Mouse (Mus musculus) small intestine, adult 2 months (tissue): ENCODE measurements around the gene Ralgapa1. TPM values are rescaled to one million over a fixed set of nuclear protein-coding genes. Genes with fewer than 3 reads are reported as not detected.
A peak's percentile ranks its signal among the peaks of the same experiment; 100 is the strongest.
"Not testable (repeated sequence)": the region's sequence is repeated elsewhere in the genome, so short reads cannot be mapped to it uniquely, and the experiment has no call there.

Source experiments
- H3K27ac ChIP-seq: fragments of 200-500 bp; 2 replicates; pipeline ENCODE4 v1.5.1; 2012; ENCODE audit warnings: low read depth, low read length, control low read depth, inconsistent platforms; ENCODE audit not compliant: insufficient read depth
- H3K27me3 ChIP-seq: fragments of 200-500 bp; 2 replicates; pipeline ENCODE4 v1.6.1; 2012; ENCODE audit warnings: mild to moderate bottlenecking, moderate library complexity, low read length, inconsistent platforms; ENCODE audit not compliant: control insufficient read depth, insufficient read depth
- H3K36me3 ChIP-seq: fragments of 200-500 bp; 2 replicates; pipeline ENCODE4 v1.6.1; 2012; ENCODE audit warnings: mild to moderate bottlenecking, low read length, control low read depth, inconsistent platforms; ENCODE audit not compliant: control insufficient read depth, insufficient read depth
- H3K4me1 ChIP-seq: fragments of 200-500 bp; 2 replicates; pipeline ENCODE4 v1.6.1; 2012; ENCODE audit warnings: low read length, inconsistent platforms, mixed read lengths; ENCODE audit not compliant: control insufficient read depth, insufficient read depth, insufficient read length
- H3K4me3 ChIP-seq: fragments of 200-500 bp; 2 replicates; pipeline ENCODE4 v1.5.1; 2012; ENCODE audit warnings: low read depth, mild to moderate bottlenecking, control low read depth, inconsistent platforms, low read length, moderate library complexity
- CTCF ChIP-seq: fragments of 200-500 bp; IDR thresholded peaks from 2 replicates; pipeline ENCODE4 v1.5.1; 2012; ENCODE audit warnings: low read depth, mild to moderate bottlenecking, control low read depth, inconsistent platforms, low read length, moderate library complexity, mixed read lengths; ENCODE audit not compliant: insufficient replicate concordance, insufficient read length; ENCODE audit errors: extremely low read depth
- POLR2A ChIP-seq: fragments of 200-500 bp; IDR thresholded peaks from 2 replicates; pipeline ENCODE4 v1.6.1; 2012; ENCODE audit warnings: low read depth, mild to moderate bottlenecking, control low read depth, inconsistent platforms, low read length, moderate library complexity
- WGBS: fragments of 180-500 bp; shearing (Covaris S2); methylation state at CpG from one replicate; pipeline ENCODE4 v1.1.7; 2018; 5-methylcytosine and 5-hydroxymethylcytosine counted together
- polyA plus RNA-seq: library from polyadenylated mRNA; depleted of rRNA; stranded (reverse); fragments of >200 nt; gene quantifications from 2 replicates; pipeline ENCODE4 v1.2.3, GENCODE M21; 2012; rRNA removed

The Ralgapa1 gene
- polyA plus RNA-seq, 1 experiment, result 8.4 TPM

DNA sequence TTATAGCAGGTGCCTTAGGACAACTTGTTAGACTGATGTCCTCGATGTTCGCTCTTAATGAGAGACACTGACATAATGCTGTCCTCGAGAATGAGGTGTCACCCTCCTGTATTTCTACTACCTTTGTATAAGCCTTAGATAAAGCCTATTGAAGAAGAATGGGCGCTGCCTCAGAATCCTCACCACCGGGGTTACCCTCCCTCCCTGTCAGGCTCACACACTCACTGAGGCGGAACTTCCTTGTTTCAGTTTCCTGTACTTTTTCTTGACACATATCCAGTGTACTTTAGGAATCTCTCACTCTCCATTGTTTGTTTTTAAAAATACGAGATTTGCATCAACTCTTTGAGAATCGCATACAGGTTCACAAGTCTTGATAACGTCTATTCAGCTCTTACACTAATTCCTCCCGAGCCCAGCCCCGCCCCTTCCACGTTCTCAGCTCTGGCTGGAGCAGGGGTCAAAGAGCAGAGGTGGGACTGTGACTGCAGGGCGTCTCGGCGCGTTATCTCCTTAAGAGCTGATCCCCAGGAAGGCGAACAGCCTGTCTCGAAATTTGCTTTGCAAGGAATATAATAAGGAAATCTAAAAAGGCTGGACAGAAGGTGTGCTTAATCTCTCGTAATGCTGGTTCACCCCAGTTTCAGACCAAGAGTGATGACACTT lies 260.8 kb downstream of the Ralgapa1 start:
- 5% methylated on average over 19 of the region's 19 CpGs for WGBS
- H3K27me3 ChIP-seq, result no peaks in the 10 kb centered on the region
- H3K36me3 ChIP-seq, result no peaks in the 10 kb centered on the region
- peaks cover 4% of the 10 kb centered on the region for H3K4me1 ChIP-seq
- TF ChIP-seq CTCF (no peak), POLR2A (peak; percentile 16; the same call in 1 of the 2 replicates)
- H3K4me3 ChIP-seq, result peak overlapping the region; percentile 41
- H3K27ac ChIP-seq, result peak overlapping the region; percentile 79

DNA sequence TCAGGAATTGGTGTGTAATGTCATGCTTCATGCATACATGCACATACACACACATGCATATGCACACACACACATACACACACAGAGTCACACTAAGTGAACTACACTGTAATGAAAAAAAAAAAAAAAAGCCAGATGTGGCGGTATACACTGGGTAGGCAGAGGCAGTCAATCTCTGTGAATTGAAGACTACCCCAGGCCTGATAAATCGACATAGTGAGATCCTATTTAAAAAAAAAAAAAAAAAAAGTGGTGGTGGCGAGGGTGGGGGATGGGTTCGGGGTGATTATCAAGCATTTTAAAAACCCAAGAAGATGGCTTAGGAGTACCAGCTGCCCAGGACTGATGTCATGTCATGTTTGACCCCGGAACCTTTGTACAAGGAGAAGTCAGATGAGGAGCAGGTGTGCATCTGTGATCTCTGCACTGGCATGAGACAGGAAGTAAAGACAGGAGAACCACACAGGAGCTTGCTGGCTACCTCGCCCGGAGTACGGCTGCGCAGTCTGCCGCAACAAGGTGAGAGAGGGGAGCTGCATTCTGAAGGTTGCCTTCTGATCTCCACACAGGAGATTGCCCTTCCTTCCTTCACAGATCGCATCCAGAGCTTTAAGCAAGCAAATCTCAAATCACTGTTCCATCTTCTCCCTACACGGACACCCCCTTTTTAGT lies 261.6 kb downstream of the Ralgapa1 start:
- 83% methylated on average over 12 of the region's 12 CpGs for WGBS
- H3K4me1 ChIP-seq, result peaks cover 4% of the 10 kb centered on the region
- H3K27me3 ChIP-seq, result no peaks in the 10 kb centered on the region
- H3K4me3 ChIP-seq, result no peak overlapping the region
- no peaks in the 10 kb centered on the region for H3K36me3 ChIP-seq
- TF ChIP-seq POLR2A, result no peak
- no peak for TF ChIP-seq CTCF
- H3K27ac ChIP-seq, result no peak overlapping the region

GRCm38 (mm10) chr12:55557866-55558265 lies 263.1 kb downstream of the Ralgapa1 start:
- Histone ChIP-seq H3K27me3 (no peaks in the 10 kb centered on the region), H3K4me1 (peaks cover 4% of the 10 kb centered on the region), H3K36me3 (no peaks in the 10 kb centered on the region), H3K27ac (no peak overlapping the region), H3K4me3 (no peak overlapping the region)
- TF ChIP-seq POLR2A (no peak), CTCF (no peak)
- WGBS, result 85% methylated on average over 6 of the region's 6 CpGs

- H3K27me3 ChIP-seq, H3K36me3 ChIP-seq, H3K4me1 ChIP-seq, H3K4me3 ChIP-seq, H3K27ac ChIP-seq: not testable (repeated sequence)
- WGBS, result 47% methylated on average over 6 of the region's 6 CpGs
These were observed 266.1 kb downstream of the Ralgapa1 start for GRCm38 (mm10) chr12:55554901-55555300.

Other genes starting within 250 kb of the Ralgapa1 start
- not detected in 2 replicates for gene Insm2, start 221.7 kb downstream of the Ralgapa1 start, polyA plus RNA-seq
- 0.63 and 1.4 TPM in 2 replicates for gene Brms1l, start 15.2 kb upstream of the Ralgapa1 start, polyA plus RNA-seq